Mouse (Mus musculus) kidney, embryonic 14.5 days (tissue): ENCODE results near the gene Olfr376. TPM values are rescaled to one million over a fixed set of nuclear protein-coding genes. Genes with fewer than 3 reads are reported as not detected.

Experiments
- ATAC-seq: fragments of 200-750 bp; cut with Nextera tagmentation; 2 replicates; pipeline ENCODE4 v1.8.0; 2017; ENCODE audit warnings: moderate number of reproducible peaks, mild to moderate bottlenecking, moderate TSS enrichment, moderate library complexity; ENCODE audit not compliant: low FRiP score, low TSS enrichment
- H3K27ac ChIP-seq: fragments of 300-500 bp; sonication (generic); 2 replicates; pipeline ENCODE4 v1.5.1; 2014; ENCODE audit warnings: low read depth, mild to moderate bottlenecking, low read length, moderate library complexity, mixed read lengths
- H3K27me3 ChIP-seq: fragments of 300-500 bp; sonication (generic); 2 replicates; pipeline ENCODE4 v1.6.1; 2014; ENCODE audit warnings: mild to moderate bottlenecking, low read length; ENCODE audit not compliant: control insufficient read depth, insufficient read depth
- H3K36me3 ChIP-seq: fragments of 300-500 bp; sonication (generic); 2 replicates; pipeline ENCODE4 v1.6.1; 2014; ENCODE audit warnings: low read length, mixed read lengths; ENCODE audit not compliant: control insufficient read depth, insufficient read depth
- H3K4me1 ChIP-seq: fragments of 300-500 bp; sonication (generic); 2 replicates; pipeline ENCODE4 v1.6.1; 2014; ENCODE audit warnings: low read length, mixed read lengths; ENCODE audit not compliant: control insufficient read depth, insufficient read depth
- H3K4me2 ChIP-seq: fragments of 300-500 bp; sonication (generic); replicated peaks from 2 replicates; pipeline ENCODE4 v1.6.1; 2014; ENCODE audit warnings: low read depth, mild to moderate bottlenecking, low read length
- H3K4me3 ChIP-seq: fragments of 300-500 bp; sonication (generic); 2 replicates; pipeline ENCODE4 v1.5.1; 2014; ENCODE audit warnings: mild to moderate bottlenecking, low read length
- H3K9ac ChIP-seq: fragments of 300-500 bp; sonication (generic); 2 replicates; pipeline ENCODE4 v1.6.1; 2014; ENCODE audit warnings: low read depth, mild to moderate bottlenecking, low read length, moderate library complexity
- H3K9me3 ChIP-seq: fragments of 300-500 bp; sonication (generic); 2 replicates; pipeline ENCODE4 v1.6.1; 2016; ENCODE audit warnings: low read length; ENCODE audit not compliant: control insufficient read depth
- polyA plus RNA-seq: library from polyadenylated mRNA; unstranded; fragments of >200 nt; fragmentation: Nextera tagmentation; extraction: Ambion mirVana; gene quantifications from 2 replicates; pipeline ENCODE4 v1.2.1, GENCODE M21; 2014

Olfr376 gene
- polyA plus RNA-seq, 1 experiment from 2014 or later: not detected

GRCm38 (mm10) chr11:73399514-73399913 lies 28.5 kb downstream of the Olfr376 start, which contains the start of gene Olfr1:
Gene Olfr1, minus strand, starts transcription at chr11:73399614.
- no peak within 1 kb of the TSS for H3K27ac ChIP-seq
- H3K27me3 ChIP-seq: no peaks in the 10 kb centered on the region
- H3K4me1 ChIP-seq: no peaks in the 10 kb centered on the region
- H3K4me2 ChIP-seq: no peak within 1 kb of the TSS
- H3K36me3 ChIP-seq: no peaks in the 10 kb centered on the region
- H3K9me3 ChIP-seq: no peaks in the 10 kb centered on the region
- no peak within 1 kb of the TSS for H3K9ac ChIP-seq
- H3K4me3 ChIP-seq: no peak within 1 kb of the TSS
- ATAC-seq: no peak

Other genes starting within 250 kb of the Olfr376 start
- gene Haspin, start 233.0 kb upstream of the Olfr376 start, polyA plus RNA-seq: 14.5 and 19.5 TPM in 2 replicates
- 0.34 TPM in 1 of 2 replicates, not detected in the other for gene P2rx5, start 210.8 kb upstream of the Olfr376 start, polyA plus RNA-seq
- 134 and 156 TPM in 2 replicates for gene Emc6, start 194.2 kb upstream of the Olfr376 start, polyA plus RNA-seq
- 195 and 209 TPM in 2 replicates for gene Tax1bp3, start 194.2 kb upstream of the Olfr376 start, polyA plus RNA-seq
- gene Ctns, start 172.2 kb upstream of the Olfr376 start, polyA plus RNA-seq: 15.3 and 19.5 TPM in 2 replicates
- 0.77 and 1.1 TPM in 2 replicates for gene Shpk, start 171.8 kb upstream of the Olfr376 start, polyA plus RNA-seq
- not detected in 2 replicates for gene Trpv1, start 137.0 kb upstream of the Olfr376 start, polyA plus RNA-seq
- 0.14 and 0.15 TPM in 2 replicates for gene Trpv3, start 103.9 kb upstream of the Olfr376 start, polyA plus RNA-seq
- 4.5 and 6.3 TPM in 2 replicates for gene Aspa, start 41.6 kb upstream of the Olfr376 start, polyA plus RNA-seq
- gene Gm49340, start 41.5 kb upstream of the Olfr376 start, polyA plus RNA-seq: not detected in 2 replicates
- gene Spata22, start 41.5 kb upstream of the Olfr376 start, polyA plus RNA-seq: 0.16 TPM in 1 of 2 replicates, not detected in the other
- gene Olfr20, start 20.5 kb upstream of the Olfr376 start, polyA plus RNA-seq: not detected in 2 replicates
- gene Olfr1, start 28.4 kb downstream of the Olfr376 start, polyA plus RNA-seq: not detected in 2 replicates
- not detected in 2 replicates for gene Olfr378, start 57.2 kb downstream of the Olfr376 start, polyA plus RNA-seq
- not detected in 2 replicates for gene Olfr380, start 86.3 kb downstream of the Olfr376 start, polyA plus RNA-seq
- not detected in 2 replicates for gene Olfr381, start 120.4 kb downstream of the Olfr376 start, polyA plus RNA-seq
- gene Olfr382, start 146.0 kb downstream of the Olfr376 start, polyA plus RNA-seq: not detected in 2 replicates
- not detected in 2 replicates for gene Olfr385, start 221.8 kb downstream of the Olfr376 start, polyA plus RNA-seq
- not detected in 2 replicates for gene Olfr384, start 227.3 kb downstream of the Olfr376 start, polyA plus RNA-seq